Mouse (Mus musculus) urinary bladder, postnatal 10 days (tissue): ENCODE results near the gene 1810046K07Rik.

ENCODE experiments used
- DNase-seq: peaks from one replicate; pipeline ENCODE4 v3.0.0; 2022; ENCODE audit warnings: low spot score

Gene 1810046K07Rik

GRCm38 (mm10) chr9:51328731-51329130 lies at the start of gene 1810046K07Rik:
TSS of gene 1810046K07Rik (minus strand) at chr9:51328917.
- DNase-seq: no peak

DNA sequence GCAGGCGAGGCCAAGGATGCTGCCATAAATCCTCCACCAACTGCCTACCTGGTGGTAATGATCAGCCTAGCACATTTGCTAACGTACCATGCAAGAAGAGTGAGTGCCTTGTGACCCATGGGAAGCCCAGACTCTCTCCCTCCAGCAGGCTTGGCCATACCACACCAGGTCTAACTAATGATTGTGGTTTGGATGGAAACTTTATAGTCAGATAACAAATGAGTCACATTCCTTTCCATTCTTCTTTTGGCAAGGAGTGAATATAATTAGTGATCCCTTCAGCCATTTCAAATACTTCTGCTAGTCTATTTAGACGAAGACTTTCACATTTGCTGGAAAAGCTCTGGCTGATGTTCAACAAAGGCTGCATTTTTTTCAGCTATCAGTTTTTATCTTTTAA lies 40.8 kb upstream of the 1810046K07Rik start:
- no peak for DNase-seq

GRCm38 (mm10) chr9:51367124-51367523 lies 38.4 kb upstream of the 1810046K07Rik start:
- DNase-seq: no peak

DNA sequence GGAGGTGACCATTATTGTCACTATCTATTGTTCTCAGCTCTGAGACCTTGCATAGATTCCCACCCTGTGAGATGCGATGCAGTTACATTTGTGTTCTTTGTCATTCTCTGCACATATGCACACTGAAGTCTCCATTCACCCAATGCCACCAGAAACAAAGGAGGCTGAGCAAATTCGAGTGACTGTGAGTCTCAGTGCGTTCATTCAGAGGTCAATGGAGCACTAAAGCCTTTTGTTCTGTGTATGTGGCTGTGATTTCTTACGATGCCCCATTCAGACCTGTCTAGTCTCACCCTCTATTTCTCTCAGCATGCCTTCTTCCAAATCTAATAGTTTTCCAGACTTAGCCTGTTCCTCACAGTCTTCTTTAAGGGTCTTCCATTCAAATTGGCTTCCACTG lies 35.3 kb upstream of the 1810046K07Rik start:
- no peak for DNase-seq

DNA sequence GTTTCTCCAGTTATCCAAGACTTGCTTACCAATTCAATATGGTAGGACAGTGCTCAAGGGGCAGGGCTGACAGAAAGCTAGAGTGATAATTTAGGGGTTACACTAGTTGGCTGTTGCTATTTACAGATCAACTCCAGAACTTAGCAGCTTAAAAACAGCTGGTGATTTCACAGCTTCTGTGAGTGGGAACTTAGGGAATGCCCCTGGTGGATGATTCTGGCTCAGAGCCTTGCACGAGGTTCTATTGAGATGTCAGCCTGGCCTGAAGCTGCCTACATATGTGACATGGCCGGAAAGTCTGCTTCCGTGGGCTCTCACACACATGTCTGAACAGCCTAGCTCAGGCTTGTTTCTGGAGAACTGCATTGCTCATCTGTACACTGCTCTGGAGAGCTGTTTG lies 24.8 kb upstream of the 1810046K07Rik start:
- DNase-seq: no peak

- no peak for DNase-seq
These were observed 24.2 kb upstream of the 1810046K07Rik start for GRCm38 (mm10) chr9:51352896-51353295.

- no peak for DNase-seq
These were observed 20.7 kb upstream of the 1810046K07Rik start for GRCm38 (mm10) chr9:51349422-51349821.

DNA sequence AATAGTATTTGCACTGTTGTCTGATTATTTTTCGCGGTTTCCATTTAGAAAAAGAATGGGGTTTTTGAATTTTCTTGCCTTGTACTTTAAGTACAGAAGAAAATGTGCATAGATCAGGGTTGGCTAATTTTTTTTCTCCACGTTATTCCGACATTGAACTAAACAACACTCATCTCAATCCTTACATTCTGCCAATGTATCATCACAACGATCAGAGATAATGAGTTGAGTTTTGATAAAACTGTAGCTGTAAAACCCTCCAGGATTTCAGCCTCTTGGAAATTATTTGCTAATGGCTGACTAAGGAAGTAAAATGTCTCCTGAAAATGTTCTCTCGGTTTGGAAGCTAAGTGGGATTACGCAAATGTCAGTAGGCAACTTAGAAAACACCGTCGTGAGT lies 17.1 kb upstream of the 1810046K07Rik start:
- DNase-seq: no peak

DNA sequence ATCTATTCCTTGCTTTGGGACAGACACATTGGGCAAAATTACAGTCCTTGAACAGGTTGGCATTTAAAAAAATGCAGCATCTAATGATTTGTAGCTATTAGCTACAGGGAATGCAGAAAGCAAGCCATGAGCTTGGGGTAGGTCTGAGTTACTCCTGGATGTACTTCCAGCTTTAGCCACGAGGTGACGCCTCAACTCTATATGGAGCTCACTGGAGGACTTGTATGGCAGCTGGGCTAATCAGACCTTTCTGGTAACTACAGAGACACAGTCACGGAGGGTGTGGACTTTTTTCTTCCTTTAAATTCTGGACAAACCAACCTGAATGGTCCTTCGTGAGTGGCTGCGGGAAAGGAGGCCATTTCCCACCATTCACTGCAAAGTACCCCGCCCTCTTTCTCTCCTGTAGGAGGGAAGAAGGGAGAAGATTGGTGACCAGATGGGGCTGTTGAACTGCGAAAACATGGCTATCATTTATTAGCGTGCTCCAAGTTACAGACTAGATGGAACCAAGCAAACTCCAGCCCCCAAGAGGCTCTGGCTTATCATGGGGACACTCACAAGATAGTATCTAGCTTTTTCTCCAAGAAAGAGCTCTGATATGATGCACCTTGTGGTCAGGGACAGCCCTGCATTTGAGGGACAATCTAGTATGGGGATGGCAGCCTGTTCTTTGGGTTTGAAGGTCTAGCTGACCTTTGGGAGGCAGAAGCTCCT lies 6.7 kb upstream of the 1810046K07Rik start:
- DNase-seq: peak; percentile 35

GRCm38 (mm10) chr9:51331449-51332238 lies 2.9 kb upstream of the 1810046K07Rik start:
- no peak for DNase-seq

GRCm38 (mm10) chr9:51327555-51327903 lies 1.2 kb downstream of the 1810046K07Rik start:
- no peak for DNase-seq

DNA sequence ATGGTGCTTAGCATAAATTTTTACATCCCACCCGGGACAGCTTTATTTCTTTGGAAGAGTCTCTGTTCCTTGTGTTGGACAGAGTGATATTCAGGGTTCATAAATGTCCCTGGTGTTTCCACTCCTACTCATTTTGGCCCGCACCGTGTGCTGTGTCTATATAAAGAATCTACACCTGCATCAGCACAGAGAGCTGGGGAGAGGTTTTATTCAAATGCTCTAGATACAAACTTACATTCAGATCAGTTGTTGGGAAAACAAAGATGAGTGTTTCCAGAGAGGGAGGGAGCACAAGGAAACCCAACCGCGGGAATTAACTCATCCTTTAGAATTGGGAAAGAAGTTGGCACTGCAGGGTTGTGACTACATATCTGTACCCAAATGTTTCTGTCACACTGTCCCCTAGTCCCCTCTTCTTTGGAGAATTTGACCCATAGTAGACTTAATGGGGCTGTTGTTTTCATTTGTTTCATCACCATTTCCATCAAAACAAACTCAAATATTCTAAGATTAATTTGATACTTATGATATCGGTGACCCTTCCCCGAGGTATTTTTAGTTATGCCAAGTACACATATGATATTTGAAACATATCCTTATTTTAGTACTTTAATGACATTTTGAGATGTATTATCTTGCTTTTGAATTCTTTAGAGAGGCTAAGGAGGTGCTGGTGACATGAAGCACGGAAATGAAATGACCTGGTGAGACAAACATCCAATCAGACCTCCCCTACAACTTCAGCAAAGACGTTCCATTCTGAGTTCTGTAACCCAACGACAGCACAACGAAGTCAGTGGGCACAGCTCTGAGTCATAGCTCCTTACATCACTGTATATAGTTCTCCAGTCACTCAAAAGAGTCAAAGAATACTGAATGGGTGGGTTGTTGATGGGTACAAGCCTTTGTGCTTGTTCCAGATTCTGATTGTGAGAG lies 1.8 kb downstream of the 1810046K07Rik start:
- DNase-seq: no peak

DNA sequence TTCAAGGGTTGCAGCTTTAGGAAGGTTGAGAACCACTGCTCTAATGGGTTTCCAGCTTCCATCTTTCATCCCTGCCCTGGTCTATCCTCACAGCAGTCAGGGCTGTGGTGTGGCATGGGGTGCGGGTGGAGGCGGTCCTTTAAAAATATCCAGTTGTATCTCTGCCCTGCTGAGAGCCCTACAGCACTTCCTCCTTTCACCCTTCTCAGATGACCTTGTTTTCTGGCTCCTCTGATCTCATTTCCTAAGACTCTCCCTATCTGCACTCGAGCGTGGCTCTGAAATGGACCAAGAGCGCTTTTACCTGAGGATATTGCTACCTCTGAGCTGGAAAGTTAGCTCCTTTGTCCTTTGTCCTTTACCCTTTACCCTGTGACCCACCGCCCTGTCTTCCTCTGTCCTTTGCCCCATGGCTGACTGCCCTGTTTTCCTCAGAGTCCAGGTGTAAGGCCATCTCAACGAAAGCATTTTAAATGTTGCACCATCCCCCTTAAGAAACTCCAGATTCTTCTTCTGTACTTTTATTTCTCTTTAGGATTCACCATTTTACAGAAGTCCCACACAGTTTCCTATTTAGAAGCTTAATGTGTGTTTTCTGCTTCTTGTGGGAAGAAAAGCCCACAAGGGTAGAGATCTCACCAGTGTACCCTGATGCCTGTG lies 4.2 kb downstream of the 1810046K07Rik start:
- DNase-seq: no peak

DNA sequence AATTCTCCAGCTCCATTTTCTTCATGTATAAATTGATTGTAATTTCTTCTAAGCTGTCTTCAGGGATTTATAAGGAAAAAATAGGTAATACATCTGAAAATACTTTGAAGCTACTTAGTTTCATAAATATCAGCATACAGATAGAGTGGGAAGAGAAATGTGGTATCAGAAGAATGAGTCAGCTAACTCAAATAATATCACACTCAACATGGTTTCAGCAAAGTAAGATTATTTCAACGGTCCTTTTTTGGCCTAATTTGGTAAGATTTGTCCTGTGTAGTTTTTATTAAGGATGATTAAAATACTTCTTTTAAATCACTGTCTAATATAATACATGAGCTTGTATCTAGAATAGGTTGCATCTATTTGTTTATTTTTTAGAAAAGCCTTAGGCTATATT lies 8.6 kb downstream of the 1810046K07Rik start:
- no peak for DNase-seq

DNA sequence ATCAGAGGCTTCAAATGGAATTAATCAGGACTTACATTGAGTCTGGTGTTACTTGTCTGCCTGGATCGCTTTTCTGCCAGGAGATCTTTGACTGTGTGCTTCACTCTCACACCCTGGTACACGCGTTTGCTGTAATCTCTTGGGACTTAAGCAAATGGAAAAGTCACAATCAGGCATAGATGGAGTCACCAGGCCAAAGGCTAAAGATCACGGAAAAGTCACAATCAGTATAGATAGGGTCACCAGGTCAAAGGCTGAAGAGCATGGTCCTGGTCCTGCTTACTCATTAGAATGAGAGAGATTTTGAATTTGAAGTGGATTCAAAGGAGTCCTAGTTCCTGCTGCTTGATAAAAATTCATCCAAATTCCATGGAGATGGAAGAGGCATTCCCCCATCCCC lies 10.5 kb downstream of the 1810046K07Rik start:
- DNase-seq: no peak

DNA sequence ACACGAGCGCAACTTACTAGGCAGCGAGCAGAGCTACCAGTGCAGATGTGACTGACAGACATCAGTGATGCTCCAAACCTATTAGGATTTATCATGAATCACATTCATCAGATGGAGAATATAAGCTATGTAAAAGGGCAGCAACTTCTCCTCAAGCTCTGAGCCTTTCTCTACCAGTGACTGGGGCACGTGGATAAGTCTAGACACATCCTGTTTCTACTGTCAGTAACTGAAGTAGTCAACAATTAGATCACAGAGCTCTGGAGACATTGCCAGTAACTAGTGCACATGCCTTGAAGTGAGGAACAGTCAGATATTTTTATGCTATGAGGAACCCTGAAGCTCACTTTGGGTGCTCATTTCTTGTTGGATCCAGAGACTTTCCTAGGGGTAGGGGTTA lies 11.4 kb downstream of the 1810046K07Rik start:
- DNase-seq: no peak

GRCm38 (mm10) chr9:51315402-51316063 lies 13.2 kb downstream of the 1810046K07Rik start:
- DNase-seq: no peak

DNA sequence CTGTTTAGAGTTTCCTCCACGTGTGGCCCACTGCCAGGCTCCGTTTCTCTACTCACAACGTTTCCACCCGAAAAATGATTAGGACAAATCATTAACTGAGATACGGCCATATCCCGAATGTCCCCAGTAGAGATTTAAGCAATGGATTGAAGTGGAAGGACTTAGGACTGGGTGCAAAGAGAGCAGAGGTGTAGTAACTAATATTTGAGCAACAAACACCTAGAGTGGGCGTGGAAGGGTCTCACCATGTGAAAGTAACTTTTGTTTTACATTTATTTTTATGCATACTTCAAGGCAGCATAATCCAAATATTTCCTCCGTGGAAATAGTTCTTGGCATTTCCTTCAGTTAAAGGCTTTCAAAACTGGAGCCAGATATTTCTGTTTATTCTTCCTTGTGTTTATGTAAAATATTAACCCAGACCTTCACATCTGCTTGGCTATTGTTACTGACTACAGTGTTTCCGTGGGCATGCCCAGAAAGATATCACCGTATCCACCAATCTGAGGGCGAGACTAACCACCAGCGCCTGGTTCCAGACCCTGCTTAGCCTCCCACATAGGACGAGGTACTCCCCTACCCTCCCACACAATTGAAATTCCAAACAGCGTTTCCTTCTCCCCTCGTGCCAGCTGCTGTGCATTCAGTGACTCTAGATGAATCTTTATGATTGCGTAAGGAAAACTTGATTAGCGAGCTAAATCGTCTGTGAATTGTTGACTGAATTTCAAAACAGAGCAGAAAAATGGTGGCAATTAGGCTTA lies 16.0 kb downstream of the 1810046K07Rik start:
- no peak for DNase-seq

DNA sequence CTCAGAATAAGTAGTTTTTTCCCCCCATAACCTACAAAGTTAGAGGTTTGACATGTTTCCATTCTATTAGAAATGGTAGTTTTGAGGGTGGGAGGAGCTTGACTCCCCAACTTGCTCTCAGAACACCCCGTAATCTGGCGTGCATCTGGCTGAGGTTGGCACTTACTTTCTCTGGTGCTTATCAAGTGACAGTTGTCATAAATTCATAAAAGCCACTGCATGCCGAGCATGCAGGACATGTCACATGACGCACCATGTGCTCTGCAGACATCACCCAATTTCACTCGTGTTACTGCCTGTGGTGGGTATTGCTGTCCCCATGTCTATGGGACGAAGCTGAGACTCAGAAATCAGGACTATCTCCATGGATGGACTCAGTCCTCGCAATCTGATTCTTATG lies 18.2 kb downstream of the 1810046K07Rik start:
- no peak for DNase-seq

DNA sequence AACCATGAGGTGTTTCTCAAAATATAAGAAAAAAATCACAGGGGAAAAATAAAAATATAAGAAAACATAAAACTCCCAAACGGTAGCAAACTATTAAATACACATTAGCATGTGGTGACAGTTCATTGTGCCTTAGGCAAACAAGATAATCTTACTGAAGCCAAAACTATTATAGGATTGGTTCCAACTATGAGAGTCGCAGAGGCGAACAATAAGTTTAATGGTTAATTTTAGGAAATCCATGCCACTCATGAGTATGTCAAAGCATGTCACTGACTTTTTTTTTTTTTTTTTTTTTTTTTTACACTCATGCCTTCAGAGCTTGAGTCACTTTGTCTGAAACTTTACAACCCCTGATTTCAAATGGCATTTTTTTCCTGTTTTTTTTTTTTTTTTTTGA lies 22.4 kb downstream of the 1810046K07Rik start:
- no peak for DNase-seq

DNA sequence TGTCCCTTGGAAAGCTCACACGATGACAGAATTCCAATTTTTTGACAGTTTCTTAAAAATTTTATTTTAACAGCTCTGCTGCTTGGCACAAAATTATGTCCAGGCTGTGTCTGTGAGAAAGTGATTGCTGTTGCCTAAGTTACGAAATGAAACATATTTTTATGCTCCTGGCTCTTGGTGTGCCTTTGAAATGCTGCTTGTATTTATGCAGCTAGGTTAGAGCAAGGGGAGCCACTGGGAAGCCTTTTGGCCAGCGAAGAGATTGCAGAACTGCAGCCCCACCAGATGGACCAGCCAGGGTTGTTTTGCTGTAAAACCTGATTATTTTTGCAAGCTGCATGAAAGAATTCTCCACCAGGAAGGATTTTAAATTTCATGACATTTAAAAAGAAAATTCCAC lies 23.6 kb downstream of the 1810046K07Rik start:
- no peak for DNase-seq
